Mouse (Mus musculus): ENCODE data around the gene Crtam. TPM values are rescaled to one million over a fixed set of nuclear protein-coding genes. Genes with fewer than 3 reads are reported as not detected.

Crtam gene
- total and polyA plus RNA-seq, 3 experiments: not detected

GRCm38 (mm10) chr9:41044626-41045025 is 40.2 kb upstream of the Crtam start:
- dilution Hi-C loops (cut with MboI; ENCODE audit: extremely low pct_ligation_motif_present, extremely low pct_unique_long_range_greater_than_20kb, low sequenced_read_pairs): no loop called here
- H3K36me3 ChIP-seq (replicated peaks in 1 of 2; ENCODE audit: control insufficient read depth in 1 of 2, insufficient read depth in 1 of 2, low read length in 1 of 2): peaks cover 2 to 37% of the 10 kb centered on the region in 2 experiments
- H3K9ac ChIP-seq (ENCODE audit: insufficient read depth, low read depth): no peak overlapping the region
- no peaks in the 10 kb centered on the region for H3K27me3 ChIP-seq (replicated peaks)
- no peak overlapping the region for H3K4me2 ChIP-seq (ENCODE audit: insufficient read depth, low read depth, poor library complexity, severe bottlenecking)
- H3K4me3 ChIP-seq (replicated peaks in 1 of 3; ENCODE audit: low read depth in 2 of 3, low read length in 2 of 3, poor library complexity in 1 of 3): no peak overlapping the region
- in situ Hi-C loops (cut with MboI; ENCODE audit: low pct_ligation_motif_present, low pct_unique_long_range_greater_than_20kb, low sequenced_read_pairs): no loop called here
- peak; percentile 99 for TF ChIP-seq SMC3 (IDR thresholded peaks at IDR 0.05; ENCODE audit: low read depth, low read length)
- no peak for TF ChIP-seq MAZ (IDR thresholded peaks at IDR 0.05; ENCODE audit: low read depth, low read length)
- TF ChIP-seq ZC3H11A (IDR thresholded peaks at IDR 0.05; ENCODE audit: low read depth, low read length): peak; percentile 93
- TF ChIP-seq ELF1 (IDR thresholded peaks at IDR 0.05; ENCODE audit: low read depth, low read length): no peak
- no peak for TF ChIP-seq PAX5 (IDR thresholded peaks at IDR 0.05; ENCODE audit: low read length)
- no peak for TF ChIP-seq MYC (IDR thresholded peaks at IDR 0.05; ENCODE audit: low read depth, low read length)
- no peak for TF ChIP-seq NRF1 (IDR thresholded peaks at IDR 0.05; ENCODE audit: low read depth, low read length)
- peak; percentile 90 for TF ChIP-seq RAD21 (IDR thresholded peaks at IDR 0.05; ENCODE audit: low read depth, low read length)
- no peak for TF ChIP-seq BHLHE40 (IDR thresholded peaks at IDR 0.05; ENCODE audit: low read depth, low read length)
- TF ChIP-seq NELFE (IDR thresholded peaks at IDR 0.05; ENCODE audit: low read depth, low read length): no peak
- peak; percentile 92 to 96 for TF ChIP-seq CTCF (conservative IDR thresholded peaks at IDR 0.05 in 1 of 2, IDR thresholded peaks at IDR 0.05 in 1 of 2; ENCODE audit: low read depth in 2 of 2, low read length in 2 of 2)
- TF ChIP-seq UBTF (IDR thresholded peaks at IDR 0.05; ENCODE audit: low read depth, low read length): no peak
- no peaks in the 10 kb centered on the region for H3K9me3 ChIP-seq (replicated peaks; ENCODE audit: low read length)
- peak; percentile 72 for DNase-seq (ENCODE audit: extremely low read depth)
- peaks cover 0 to 5% of the 10 kb centered on the region in 2 experiments; a peak in 1 of 4 replicates for H3K4me1 ChIP-seq (ENCODE audit: control insufficient read depth in 1 of 2, insufficient read depth in 2 of 2)
- H3K79me2 ChIP-seq (replicated peaks; ENCODE audit: control insufficient read depth, extremely low read depth, insufficient read depth, poor library complexity, severe bottlenecking): no peaks in the 10 kb centered on the region
- H3K27ac ChIP-seq (ENCODE audit: insufficient read depth, low read depth): no peak overlapping the region

GRCm38 (mm10) chr9:41043641-41044040 is 39.2 kb upstream of the Crtam start:
- in situ Hi-C loops (cut with MboI; ENCODE audit: low pct_ligation_motif_present, low pct_unique_long_range_greater_than_20kb, low sequenced_read_pairs) (no loop called here), dilution Hi-C loops (cut with MboI; ENCODE audit: extremely low pct_ligation_motif_present, extremely low pct_unique_long_range_greater_than_20kb, low sequenced_read_pairs) (no loop called here)
- Histone ChIP-seq H3K9me3 (replicated peaks; ENCODE audit: low read length) (no peaks in the 10 kb centered on the region), H3K9ac (ENCODE audit: insufficient read depth, low read depth) (no peak overlapping the region), H3K36me3 (replicated peaks in 1 of 2; ENCODE audit: control insufficient read depth in 1 of 2, insufficient read depth in 1 of 2, low read length in 1 of 2) (peaks cover 2 to 30% of the 10 kb centered on the region in 2 experiments), H3K27ac (ENCODE audit: insufficient read depth, low read depth) (no peak overlapping the region), H3K4me3 (replicated peaks in 1 of 3; ENCODE audit: low read depth in 2 of 3, low read length in 2 of 3, poor library complexity in 1 of 3) (no peak overlapping the region), H3K27me3 (replicated peaks) (no peaks in the 10 kb centered on the region), H3K4me2 (ENCODE audit: insufficient read depth, low read depth, poor library complexity, severe bottlenecking) (no peak overlapping the region), H3K79me2 (replicated peaks; ENCODE audit: control insufficient read depth, extremely low read depth, insufficient read depth, poor library complexity, severe bottlenecking) (no peaks in the 10 kb centered on the region), H3K4me1 (ENCODE audit: control insufficient read depth in 1 of 2, insufficient read depth in 2 of 2) (no peaks in the 10 kb centered on the region)
- TF ChIP-seq POLR2A (IDR thresholded peaks at IDR 0.05; ENCODE audit: low read depth, low read length): no peak
- DNase-seq (ENCODE audit: extremely low read depth): no peak

DNA sequence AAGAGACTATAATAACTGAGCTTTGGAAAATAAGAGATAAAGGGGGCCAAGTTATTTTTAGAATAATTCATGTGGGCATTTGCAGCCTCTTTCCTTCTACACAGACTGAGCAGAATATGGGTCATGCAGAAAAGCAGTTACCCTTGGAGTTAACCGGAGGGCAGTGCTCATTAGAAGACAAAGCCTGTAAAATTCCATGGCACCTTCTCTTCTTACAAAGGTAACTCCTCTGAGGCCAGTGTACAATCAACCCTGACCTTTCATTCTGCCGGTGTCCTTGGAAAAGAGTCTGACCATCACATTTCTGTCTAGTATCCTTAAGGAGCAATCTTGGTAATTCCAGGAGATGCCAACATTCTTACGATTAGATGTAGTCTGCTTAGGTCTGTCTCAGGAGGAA is 37.0 kb upstream of the Crtam start:
- no peak overlapping the region for H3K27ac ChIP-seq (ENCODE audit: insufficient read depth, low read depth)
- dilution Hi-C loops (cut with MboI; ENCODE audit: extremely low pct_ligation_motif_present, extremely low pct_unique_long_range_greater_than_20kb, low sequenced_read_pairs): no loop called here
- no peak overlapping the region for H3K4me2 ChIP-seq (ENCODE audit: insufficient read depth, low read depth, poor library complexity, severe bottlenecking)
- H3K9ac ChIP-seq (ENCODE audit: insufficient read depth, low read depth): no peak overlapping the region
- H3K4me3 ChIP-seq (replicated peaks in 1 of 3; ENCODE audit: low read depth in 2 of 3, low read length in 2 of 3, poor library complexity in 1 of 3): no peak overlapping the region
- H3K27me3 ChIP-seq (replicated peaks): no peaks in the 10 kb centered on the region
- DNase-seq (ENCODE audit: extremely low read depth): no peak
- H3K36me3 ChIP-seq (replicated peaks in 1 of 2; ENCODE audit: control insufficient read depth in 1 of 2, insufficient read depth in 1 of 2, low read length in 1 of 2): peaks cover 5 to 35% of the 10 kb centered on the region in 2 experiments
- H3K79me2 ChIP-seq (replicated peaks; ENCODE audit: control insufficient read depth, extremely low read depth, insufficient read depth, poor library complexity, severe bottlenecking): no peaks in the 10 kb centered on the region
- H3K9me3 ChIP-seq (replicated peaks; ENCODE audit: low read length): no peaks in the 10 kb centered on the region
- TF ChIP-seq USF2 (conservative IDR thresholded peaks at IDR 0.05; ENCODE audit: low read depth, low read length) (no peak), IRF4 (IDR thresholded peaks at IDR 0.05; ENCODE audit: low read depth, low read length) (no peak), JUN (IDR thresholded peaks at IDR 0.05; ENCODE audit: insufficient read depth, low read depth, low read length) (no peak), ZMIZ1 (IDR thresholded peaks at IDR 0.05; ENCODE audit: low read depth, low read length) (no peak), NELFE (IDR thresholded peaks at IDR 0.05; ENCODE audit: low read depth, low read length) (no peak), CHD2 (IDR thresholded peaks at IDR 0.05; ENCODE audit: low read length) (no peak)
- H3K4me1 ChIP-seq (ENCODE audit: control insufficient read depth in 1 of 2, insufficient read depth in 2 of 2): no peaks in the 10 kb centered on the region
- in situ Hi-C loops (cut with MboI; ENCODE audit: low pct_ligation_motif_present, low pct_unique_long_range_greater_than_20kb, low sequenced_read_pairs): no loop called here

All from CH12.LX (cell line).